Mouse (Mus musculus) heart, embryonic 13.5 days (tissue): ENCODE measurements at regions not wholly inside any gene's neighbourhood (a gene's known extent, or its start where the extent isn't known, plus 50 kb on each side); places are given as distances from the start of the nearest gene placed in this dataset.

Source experiments
- ATAC-seq: fragments of 200-750 bp; cut with Nextera tagmentation; 2 replicates; pipeline ENCODE4 v1.8.0; 2017; ENCODE audit warnings: moderate TSS enrichment; ENCODE audit not compliant: insufficient number of reproducible peaks, low FRiP score, low TSS enrichment; ENCODE audit errors: extremely low read depth
- H3K27ac ChIP-seq: fragments of 300-500 bp; sonication (generic); replicated peaks from 2 replicates; pipeline ENCODE4 v1.5.1; 2015; ENCODE audit warnings: moderate library complexity, mild to moderate bottlenecking, inconsistent platforms
- H3K27me3 ChIP-seq: fragments of 300-500 bp; sonication (generic); replicated peaks from 2 replicates; pipeline ENCODE4 v1.6.1; 2015; ENCODE audit warnings: mild to moderate bottlenecking, inconsistent platforms
- H3K36me3 ChIP-seq: fragments of 300-500 bp; sonication (generic); 2 replicates; pipeline ENCODE4 v1.6.1; 2015; ENCODE audit warnings: mild to moderate bottlenecking, inconsistent platforms
- H3K4me1 ChIP-seq: fragments of 300-500 bp; sonication (generic); 2 replicates; pipeline ENCODE4 v1.6.1; 2015; ENCODE audit warnings: inconsistent platforms
- H3K4me2 ChIP-seq: fragments of 300-500 bp; sonication (generic); 2 replicates; pipeline ENCODE4 v1.6.1; 2015; ENCODE audit warnings: inconsistent platforms, mild to moderate bottlenecking, moderate library complexity
- H3K4me3 ChIP-seq: fragments of 300-500 bp; sonication (generic); 2 replicates; pipeline ENCODE4 v1.5.1; 2015; ENCODE audit warnings: moderate library complexity, mild to moderate bottlenecking, inconsistent platforms
- H3K9ac ChIP-seq: fragments of 300-500 bp; sonication (generic); 2 replicates; pipeline ENCODE4 v1.6.1; 2015; ENCODE audit warnings: inconsistent platforms, mild to moderate bottlenecking, moderate library complexity
- H3K9me3 ChIP-seq: fragments of 300-500 bp; sonication (generic); 2 replicates; pipeline ENCODE4 v1.6.1; 2016; ENCODE audit warnings: inconsistent platforms
- WGBS: fragments of 180-500 bp; shearing (Covaris S2); methylation state at CpG from one replicate; pipeline ENCODE4 v1.1.7; 2015; ENCODE audit warnings: mixed read lengths; 5-methylcytosine and 5-hydroxymethylcytosine counted together

DNA sequence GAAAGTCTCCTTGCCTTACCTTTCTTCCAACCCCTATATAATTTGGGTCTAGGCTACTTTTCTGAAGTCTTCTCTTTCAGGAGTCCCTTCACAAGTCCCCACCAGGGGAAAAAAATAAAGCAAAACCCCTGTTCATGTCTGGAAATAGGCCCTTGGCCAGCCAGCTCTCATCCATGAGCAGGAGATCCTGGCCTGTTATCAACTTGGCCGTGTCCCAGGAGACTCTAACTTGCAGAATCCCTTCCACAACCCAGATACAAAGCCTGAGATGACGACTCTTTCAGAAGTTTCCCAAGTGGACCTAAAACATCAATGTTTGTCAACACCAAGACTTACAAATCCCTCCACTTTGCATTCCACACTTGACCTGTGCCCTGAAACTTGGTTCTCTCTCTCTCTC is 64.6 kb upstream of the Ankrd55 start:
- 31% methylated on average over 2 of the region's 2 CpGs for WGBS
- H3K4me3 ChIP-seq = no peak overlapping the region
- no peak overlapping the region for H3K4me2 ChIP-seq
- no peaks in the 10 kb centered on the region for H3K36me3 ChIP-seq
- peaks cover 26% of the 10 kb centered on the region for H3K4me1 ChIP-seq
- peaks cover 6% of the 10 kb centered on the region; the same call in 1 of the 2 replicates for H3K9me3 ChIP-seq
- no peak overlapping the region for H3K9ac ChIP-seq
- no peak for ATAC-seq
- H3K27ac ChIP-seq = no peak overlapping the region
- H3K27me3 ChIP-seq = no peaks in the 10 kb centered on the region

DNA sequence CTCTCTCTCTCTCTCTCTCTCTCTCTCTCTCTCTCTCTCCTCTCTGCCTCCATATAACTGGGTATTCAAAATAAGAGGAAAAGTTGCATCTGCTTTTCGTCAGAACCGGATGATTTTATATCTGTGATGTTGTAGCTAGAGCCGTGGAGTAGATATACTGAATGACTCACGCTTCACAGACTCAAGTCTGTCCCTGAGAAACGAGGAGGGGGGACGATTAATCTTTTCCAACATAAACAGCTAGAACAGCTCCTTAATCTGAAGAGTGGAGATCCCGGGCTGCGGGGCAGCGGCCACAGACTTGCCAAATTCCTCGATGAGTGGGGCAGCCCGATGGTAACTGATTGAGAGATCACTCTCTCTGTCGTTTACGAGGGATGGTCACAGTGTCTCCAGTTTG is 60.5 kb upstream of the Ankrd55 start:
- H3K9ac ChIP-seq = no peak overlapping the region
- no peak for ATAC-seq
- no peak overlapping the region for H3K4me2 ChIP-seq
- WGBS = 26% methylated on average over 13 of the region's 13 CpGs
- peak overlapping the region; percentile 56 for H3K27ac ChIP-seq
- peaks cover 18% of the 10 kb centered on the region; the same call in 1 of the 2 replicates for H3K4me1 ChIP-seq
- no peaks in the 10 kb centered on the region; the same call in 1 of the 2 replicates for H3K27me3 ChIP-seq
- H3K9me3 ChIP-seq = peaks cover 6% of the 10 kb centered on the region; the same call in 1 of the 2 replicates
- H3K4me3 ChIP-seq = no peak overlapping the region
- H3K36me3 ChIP-seq = no peaks in the 10 kb centered on the region

DNA sequence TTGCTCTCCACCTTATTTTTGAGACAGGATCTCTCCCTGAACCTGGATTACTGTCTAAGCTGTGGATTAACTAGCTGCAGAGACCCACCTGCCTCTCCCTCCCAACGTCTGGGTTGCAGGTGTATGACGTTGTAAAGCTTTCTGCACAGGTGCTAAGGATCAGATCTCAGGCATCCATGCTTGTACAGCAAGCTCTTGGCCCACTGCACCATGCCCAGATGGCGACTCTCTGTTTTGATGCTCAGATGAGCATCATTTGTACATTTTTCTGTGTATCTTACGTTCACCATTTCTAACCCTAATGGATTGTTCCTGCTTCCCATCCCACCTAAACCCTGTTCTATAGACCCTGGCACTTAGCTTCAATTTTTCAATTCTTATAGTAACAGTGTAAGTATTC is 59.4 kb upstream of the Ankrd55 start:
- H3K27ac ChIP-seq = no peak overlapping the region
- H3K27me3 ChIP-seq = no peaks in the 10 kb centered on the region; the same call in 1 of the 2 replicates
- H3K4me1 ChIP-seq = peaks cover 11% of the 10 kb centered on the region; the same call in 1 of the 2 replicates
- H3K4me2 ChIP-seq = no peak overlapping the region
- ATAC-seq = no peak
- no peak overlapping the region for H3K9ac ChIP-seq
- H3K9me3 ChIP-seq = peaks cover 6% of the 10 kb centered on the region; the same call in 1 of the 2 replicates
- H3K36me3 ChIP-seq = no peaks in the 10 kb centered on the region
- no peak overlapping the region for H3K4me3 ChIP-seq
- WGBS = 80% methylated on average over 4 of the region's 4 CpGs

DNA sequence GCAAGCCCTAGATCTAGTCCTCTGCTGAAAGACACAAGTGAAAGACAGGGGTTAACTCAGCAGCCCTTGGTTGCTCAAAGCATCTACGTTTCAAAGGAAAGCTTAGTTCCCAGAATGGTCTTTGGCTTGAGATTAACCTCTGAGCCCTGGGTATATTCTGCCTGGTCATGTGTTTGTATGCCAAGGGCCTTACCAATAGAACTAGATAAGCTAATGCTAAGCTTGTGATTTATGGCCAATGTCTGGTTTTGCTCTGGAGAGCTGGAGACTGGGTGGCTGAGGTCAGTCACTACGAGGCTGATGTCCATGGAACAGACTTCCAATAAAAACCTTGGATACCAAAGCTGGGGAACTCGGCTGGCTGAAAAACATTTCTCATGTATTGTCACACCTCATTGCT is 58.1 kb upstream of the Ankrd55 start:
- 59% methylated on average over 3 of the region's 3 CpGs for WGBS
- Histone ChIP-seq H3K27me3 (no peaks in the 10 kb centered on the region; the same call in 1 of the 2 replicates), H3K4me1 (peaks cover 11% of the 10 kb centered on the region; the same call in 1 of the 2 replicates), H3K9me3 (0 out of 2 replicates have a peak, but pooled peaks cover 6% of the 10 kb centered on the region), H3K36me3 (no peaks in the 10 kb centered on the region), H3K4me2 (no peak overlapping the region), H3K4me3 (no peak overlapping the region), H3K9ac (no peak overlapping the region), H3K27ac (no peak overlapping the region)
- no peak for ATAC-seq

DNA sequence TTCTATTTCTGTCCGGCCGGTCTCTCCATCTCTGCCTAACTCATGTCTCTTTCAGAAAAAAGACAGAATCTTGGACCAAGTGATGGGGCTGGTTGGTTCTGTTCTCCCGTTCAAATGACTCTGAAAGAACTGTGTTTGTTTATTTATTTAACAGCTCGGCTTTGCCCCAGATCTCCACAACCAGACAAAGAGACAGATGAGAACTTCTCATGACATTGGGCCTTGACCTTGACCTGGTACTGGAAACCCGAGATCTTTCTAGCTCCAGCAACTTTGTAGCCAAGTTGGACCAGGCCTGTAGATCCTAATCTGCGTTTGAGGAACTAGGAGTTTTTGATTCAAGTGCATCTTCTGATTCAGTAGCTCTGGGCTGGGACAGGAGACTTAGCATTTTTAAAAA is 53.6 kb upstream of the Ankrd55 start:
- WGBS = 77% methylated on average over 6 of the region's 6 CpGs
- no peak overlapping the region for H3K9ac ChIP-seq

DNA sequence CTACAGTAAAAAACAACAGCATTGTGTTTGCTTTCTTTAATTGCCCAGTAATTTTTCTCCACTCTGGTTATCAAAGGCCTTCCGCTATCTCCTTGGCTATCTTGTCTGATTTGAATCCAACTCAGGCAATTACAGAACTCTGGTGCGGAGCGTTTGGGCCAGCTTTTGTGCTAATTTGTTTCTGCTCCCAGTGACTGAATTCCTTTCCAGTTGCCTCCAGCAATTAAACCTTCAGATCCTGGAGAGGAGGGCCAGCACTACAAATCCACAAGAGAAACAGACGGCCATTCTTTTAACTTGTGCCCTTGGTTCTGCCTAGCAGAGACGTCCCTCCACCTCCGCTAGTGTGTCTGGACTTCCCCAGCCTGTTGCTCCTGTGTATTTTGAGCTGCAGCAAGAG is 51.3 kb upstream of the Ankrd55 start:
- no peaks in the 10 kb centered on the region for H3K27me3 ChIP-seq
- 63% methylated on average over 6 of the region's 6 CpGs for WGBS
- H3K4me3 ChIP-seq = no peak overlapping the region
- no peak overlapping the region for H3K27ac ChIP-seq
- H3K4me1 ChIP-seq = no peaks in the 10 kb centered on the region
- no peak for ATAC-seq
- no peak overlapping the region for H3K9ac ChIP-seq
- 0 out of 2 replicates have a peak, but pooled peaks cover 8% of the 10 kb centered on the region for H3K9me3 ChIP-seq
- H3K36me3 ChIP-seq = no peaks in the 10 kb centered on the region
- H3K4me2 ChIP-seq = no peak overlapping the region

More for the DNA sequence above, 53.6 kb upstream of the Ankrd55 start:
- no peak overlapping the region for H3K4me2 ChIP-seq
- H3K4me3 ChIP-seq = no peak overlapping the region
- no peaks in the 10 kb centered on the region; the same call in 1 of the 2 replicates for H3K27me3 ChIP-seq
- no peak overlapping the region for H3K27ac ChIP-seq
- H3K4me1 ChIP-seq = no peaks in the 10 kb centered on the region
- 0 out of 2 replicates have a peak, but pooled peaks cover 8% of the 10 kb centered on the region for H3K9me3 ChIP-seq
- no peaks in the 10 kb centered on the region for H3K36me3 ChIP-seq
- no peak for ATAC-seq

DNA sequence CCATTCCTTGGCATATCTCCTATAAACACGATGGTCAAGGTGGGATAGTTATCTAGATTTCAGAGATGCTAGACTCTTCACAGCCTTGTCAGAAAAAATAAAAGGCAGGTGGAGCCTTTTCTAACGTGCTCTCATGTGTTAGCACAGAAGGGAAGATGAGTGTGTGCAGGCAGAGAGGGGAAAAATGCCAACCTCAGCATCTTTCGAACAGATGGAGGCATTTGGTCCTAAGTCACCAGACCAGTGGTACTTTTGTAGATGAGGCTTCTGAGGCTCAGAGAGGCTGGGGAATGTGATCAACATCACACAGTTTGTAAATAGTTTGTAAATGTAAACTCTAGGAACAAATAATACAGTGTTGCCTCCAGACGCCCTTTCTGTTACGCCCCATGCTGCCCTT is 50.9 kb upstream of the Ankrd55 start:
- Histone ChIP-seq H3K9ac (no peak overlapping the region), H3K27ac (no peak overlapping the region), H3K4me3 (no peak overlapping the region), H3K4me1 (no peaks in the 10 kb centered on the region), H3K36me3 (no peaks in the 10 kb centered on the region), H3K27me3 (no peaks in the 10 kb centered on the region), H3K4me2 (no peak overlapping the region), H3K9me3 (0 out of 2 replicates have a peak, but pooled peaks cover 8% of the 10 kb centered on the region)
- no peak for ATAC-seq
- WGBS = 73% methylated on average over 5 of the region's 5 CpGs

DNA sequence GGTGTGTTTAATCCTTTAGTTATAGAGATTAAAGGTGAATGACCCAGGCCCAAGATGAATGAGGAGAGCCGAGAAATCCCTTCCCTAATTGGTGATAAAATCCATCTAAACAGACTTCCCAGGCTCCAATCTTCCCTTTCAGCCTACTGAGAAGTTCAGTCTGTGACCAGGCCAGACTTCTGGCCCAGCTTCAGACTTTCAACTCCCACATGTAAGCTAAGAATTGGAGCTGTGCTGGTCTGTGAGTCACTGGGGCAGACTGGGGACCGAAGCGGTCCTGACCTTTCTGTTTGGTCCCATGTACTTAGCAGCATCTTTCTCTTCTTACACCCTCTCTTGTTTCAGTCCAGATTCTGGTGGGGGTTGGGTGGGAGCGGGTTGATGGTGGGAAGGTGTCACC is 50.3 kb upstream of the Ankrd55 start:
- no peaks in the 10 kb centered on the region for H3K4me1 ChIP-seq
- H3K27me3 ChIP-seq = no peaks in the 10 kb centered on the region
- ATAC-seq = no peak
- 0 out of 2 replicates have a peak, but pooled peaks cover 8% of the 10 kb centered on the region for H3K9me3 ChIP-seq
- no peak overlapping the region for H3K4me2 ChIP-seq
- WGBS = 73% methylated on average over 4 of the region's 4 CpGs
- H3K4me3 ChIP-seq = no peak overlapping the region
- H3K36me3 ChIP-seq = no peaks in the 10 kb centered on the region
- H3K9ac ChIP-seq = no peak overlapping the region
- H3K27ac ChIP-seq = no peak overlapping the region
